Mouse (Mus musculus) G1E (cell line): Measurements from ENCODE around the gene Ccnjl. TPM values are rescaled to one million over a fixed set of nuclear protein-coding genes. Genes with fewer than 3 reads are reported as not detected.

Source experiments
- ATAC-seq: 2 replicates; pipeline ENCODE4 v1.8.0; 2016; ENCODE audit warnings: mild to moderate bottlenecking; ENCODE audit not compliant: insufficient number of reproducible peaks, poor library complexity, low FRiP score, severe bottlenecking; ENCODE audit errors: extremely low read depth
- DNase-seq: peaks from one replicate; pipeline ENCODE4 v3.0.0; 2012; ENCODE audit warnings: low spot score
- H3K27me3 ChIP-seq: 2 replicates; pipeline ENCODE4 v1.6.1; 2012; ENCODE audit warnings: mild to moderate bottlenecking, low read length, inconsistent platforms; ENCODE audit not compliant: insufficient read depth
- H3K36me3 ChIP-seq: replicated peaks from 2 replicates; pipeline ENCODE3; 2012; ENCODE audit warnings: mild to moderate bottlenecking, inconsistent platforms
- H3K4me1 ChIP-seq: 2 replicates; pipeline ENCODE4 v1.6.1; 2012; ENCODE audit warnings: low read depth, low read length, inconsistent platforms, mixed read lengths; ENCODE audit not compliant: insufficient read depth
- H3K4me3 ChIP-seq: 2 replicates; pipeline ENCODE4 v1.5.1; 2012; ENCODE audit warnings: low read depth, mild to moderate bottlenecking, inconsistent platforms, low read length, moderate library complexity, mixed read lengths
- H3K9me3 ChIP-seq: replicated peaks from 2 replicates; pipeline ENCODE4 v1.6.1; 2012; ENCODE audit warnings: inconsistent platforms
- CTCF ChIP-seq: IDR thresholded peaks from 2 replicates; pipeline ENCODE4 v1.5.1; 2012; ENCODE audit warnings: low read depth, low read length, inconsistent platforms, mixed read lengths
- GATA1 ChIP-seq: IDR thresholded peaks from 2 replicates; pipeline ENCODE4 v1.6.1; 2012; ENCODE audit warnings: borderline replicate concordance, low read length, inconsistent platforms, mixed read lengths
- GATA2 ChIP-seq: IDR thresholded peaks from 2 replicates; pipeline ENCODE4 v1.6.1; 2012; ENCODE audit warnings: low read depth, low read length, inconsistent platforms, borderline replicate concordance
- POLR2AphosphoS5 ChIP-seq: IDR thresholded peaks from 2 replicates; pipeline ENCODE4 v1.6.1; 2012; ENCODE audit warnings: low read depth, low read length, inconsistent platforms; ENCODE audit not compliant: insufficient replicate concordance
- TAL1 ChIP-seq: conservative IDR thresholded peaks from 2 replicates; pipeline ENCODE4 v1.6.1; 2012; ENCODE audit warnings: low read depth, low read length, inconsistent platforms, mixed read lengths
- polyA plus RNA-seq: library from polyadenylated mRNA; stranded (reverse); fragments of >175 nt; gene quantifications from 2 replicates; pipeline ENCODE4 v1.2.3, GENCODE M21; 2012
- total RNA-seq, 2 experiments: library from RNA; stranded (forward) in 1 of 2; stranded (reverse) in 1 of 2; fragments of 200-1000 nt in 1 of 2; fragments of >200 nt in 1 of 2; fragmentation: Nextera tagmentation in 1 of 2; gene quantifications; 2 replicates each; pipeline ENCODE4 v1.2.3; 2014 to 2017

Ccnjl gene
- total and polyA plus RNA-seq, 3 experiments: 0.16 TPM; not detected in 2

DNA sequence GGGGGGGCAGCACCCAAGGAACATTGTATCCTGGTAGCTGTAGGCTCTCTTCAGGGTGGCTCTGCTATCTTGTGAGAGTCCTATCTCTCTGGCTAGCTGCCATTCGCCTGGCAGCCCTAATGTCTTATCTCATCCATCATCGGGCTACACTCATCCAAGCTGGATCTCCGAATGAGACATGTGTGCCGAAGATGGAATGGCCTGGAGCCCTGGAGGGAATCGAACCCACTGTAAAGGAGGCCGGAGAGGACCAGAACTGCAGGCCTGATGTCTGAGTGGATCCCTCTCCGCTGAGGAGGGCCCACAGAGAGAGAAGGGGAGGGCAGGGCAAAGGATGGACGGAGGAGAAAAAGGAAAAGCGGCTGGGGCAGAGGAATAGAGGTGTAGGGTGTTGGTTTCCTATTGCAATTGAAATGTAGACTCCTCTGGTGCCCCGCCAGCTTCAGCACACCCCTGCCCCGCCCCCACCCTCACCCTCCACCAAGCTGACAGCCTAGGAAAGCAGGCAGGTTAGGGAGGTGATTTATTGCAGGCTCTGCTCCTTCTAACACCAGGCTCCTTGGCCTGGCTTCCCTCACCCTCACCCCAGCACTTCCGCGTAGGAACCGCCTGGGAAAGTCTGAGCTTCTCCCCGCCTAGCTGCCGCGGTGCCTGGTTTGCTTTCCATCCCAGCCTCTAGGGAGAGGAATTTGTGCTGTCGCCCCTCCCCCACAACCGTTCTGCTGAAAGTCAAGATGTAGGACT, 105.2 kb downstream of the Ccnjl start:
- no peak for DNase-seq
- no peaks in the 10 kb centered on the region for H3K4me1 ChIP-seq
- H3K36me3 ChIP-seq: no peaks in the 10 kb centered on the region
- peaks cover 9% of the 10 kb centered on the region for H3K27me3 ChIP-seq
- no peak for TF ChIP-seq GATA1
- no peak for TF ChIP-seq GATA2
- no peak for TF ChIP-seq TAL1
- no peak for TF ChIP-seq POLR2AphosphoS5
- TF ChIP-seq CTCF: no peak
- no peak for ATAC-seq
- no peak overlapping the region for H3K4me3 ChIP-seq
- H3K9me3 ChIP-seq: no peaks in the 10 kb centered on the region

Other genes with a start within 250 kb of the Ccnjl start
- gene Pttg1, start 102.5 kb upstream of the Ccnjl start, total RNA-seq (2014; fragmentation: Nextera tagmentation): 93.7 and 105 TPM in 2 replicates
- gene Pttg1, start 102.5 kb upstream of the Ccnjl start, total RNA-seq (2017): 60.1 and 63.5 TPM in 2 replicates
- gene Pttg1, start 102.5 kb upstream of the Ccnjl start, polyA plus RNA-seq: 5.9 and 9.3 TPM in 2 replicates
- 40.8 and 42.8 TPM in 2 replicates for gene Slu7, start 95.0 kb upstream of the Ccnjl start, total RNA-seq (2014; fragmentation: Nextera tagmentation)
- gene Slu7, start 95.0 kb upstream of the Ccnjl start, total RNA-seq (2017): 55.4 and 63.1 TPM in 2 replicates
- 4.0 and 5.2 TPM in 2 replicates for gene Slu7, start 95.0 kb upstream of the Ccnjl start, polyA plus RNA-seq
- not detected in 2 replicates for gene C1qtnf2, start 54.5 kb upstream of the Ccnjl start, total RNA-seq (2014; fragmentation: Nextera tagmentation)
- not detected in 2 replicates for gene C1qtnf2, start 54.5 kb upstream of the Ccnjl start, total RNA-seq (2017)
- gene C1qtnf2, start 54.5 kb upstream of the Ccnjl start, polyA plus RNA-seq: not detected in 2 replicates
- gene 4933415A04Rik, start 58.3 kb downstream of the Ccnjl start, total RNA-seq (2014; fragmentation: Nextera tagmentation): not detected in 2 replicates
- not detected in 2 replicates for gene 4933415A04Rik, start 58.3 kb downstream of the Ccnjl start, total RNA-seq (2017)
- gene 4933415A04Rik, start 58.3 kb downstream of the Ccnjl start, polyA plus RNA-seq: not detected in 2 replicates
- not detected in 2 replicates for gene Fabp6, start 72.8 kb downstream of the Ccnjl start, total RNA-seq (2014; fragmentation: Nextera tagmentation)
- not detected in 2 replicates for gene Fabp6, start 72.8 kb downstream of the Ccnjl start, total RNA-seq (2017)
- not detected in 2 replicates for gene Fabp6, start 72.8 kb downstream of the Ccnjl start, polyA plus RNA-seq
- gene Pwwp2a, start 153.2 kb downstream of the Ccnjl start, total RNA-seq (2014; fragmentation: Nextera tagmentation): 73.2 and 79.8 TPM in 2 replicates
- gene Pwwp2a, start 153.2 kb downstream of the Ccnjl start, total RNA-seq (2017): 28.2 and 38.2 TPM in 2 replicates
- gene Pwwp2a, start 153.2 kb downstream of the Ccnjl start, polyA plus RNA-seq: 5.2 and 6.6 TPM in 2 replicates
- gene Ttc1, start 219.2 kb downstream of the Ccnjl start, total RNA-seq (2014; fragmentation: Nextera tagmentation): 84.7 and 85.4 TPM in 2 replicates
- gene Ttc1, start 219.2 kb downstream of the Ccnjl start, total RNA-seq (2017): 83.9 and 88.3 TPM in 2 replicates
- 14.0 and 19.9 TPM in 2 replicates for gene Ttc1, start 219.2 kb downstream of the Ccnjl start, polyA plus RNA-seq